Mouse (Mus musculus): ENCODE results near the gene Gm49318.

DNA sequence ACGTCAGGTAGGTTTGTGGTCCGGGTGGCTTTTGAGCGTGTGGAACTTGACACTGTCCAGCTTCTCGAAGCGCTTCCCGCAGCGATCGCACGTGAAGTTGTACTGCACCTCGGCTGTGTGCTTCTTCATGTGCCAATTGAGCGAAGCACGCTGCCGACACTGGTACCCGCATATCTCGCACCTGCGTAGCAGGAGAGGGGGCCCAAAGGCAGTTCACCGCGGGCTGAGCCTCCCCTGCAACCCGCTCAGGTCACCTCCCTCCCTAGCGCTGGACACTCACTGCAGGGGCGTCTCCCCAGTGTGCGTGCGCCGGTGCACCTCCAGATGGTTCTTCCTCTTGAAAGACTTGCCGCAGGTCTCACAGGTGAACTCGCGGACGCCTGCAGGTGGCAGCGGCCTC is 15.3 kb downstream of the Gm49318 start:
- TF ChIP-seq POLR2A (IDR thresholded peaks at IDR 0.05; ENCODE audit: low read depth, low read length) (no peak), CTCF (IDR thresholded peaks at IDR 0.05; ENCODE audit: extremely low read depth, insufficient read depth, insufficient read length, insufficient replicate concordance) (no peak)

All from spleen, adult 2 months (tissue).